Mouse (Mus musculus): ENCODE measurements around the gene Celf2. TPM values are rescaled to one million over a fixed set of nuclear protein-coding genes. Genes with fewer than 3 reads are reported as not detected.

The Celf2 gene
- polyA plus RNA-seq, 1 experiment from 2014 or later = 191 TPM

- no peaks in the 10 kb centered on the region for H3K9me3 ChIP-seq (ENCODE audit: control insufficient read depth, low read length)
- H3K4me1 ChIP-seq (ENCODE audit: control insufficient read depth, insufficient read depth, low read length) = no peaks in the 10 kb centered on the region
- H3K4me2 ChIP-seq (ENCODE audit: low read length) = no peak overlapping the region
- WGBS = 88% methylated on average over 4 of the region's 4 CpGs
- H3K27ac ChIP-seq (replicated peaks; ENCODE audit: low read depth, low read length) = no peak overlapping the region
- H3K4me3 ChIP-seq (replicated peaks; ENCODE audit: low read depth, low read length) = no peak overlapping the region
- no peaks in the 10 kb centered on the region for H3K36me3 ChIP-seq (ENCODE audit: control insufficient read depth, insufficient read depth, low read length)
- no peak overlapping the region for H3K9ac ChIP-seq (replicated peaks; ENCODE audit: low read length)
- DNase-seq (no peak), ATAC-seq (ENCODE audit: low FRiP score, low TSS enrichment) (no peak)
- H3K27me3 ChIP-seq (ENCODE audit: control insufficient read depth, insufficient read depth, low read length) = no peaks in the 10 kb centered on the region
These were observed 141.6 kb downstream of the Celf2 start for GRCm38 (mm10) chr2:7367738-7368137.

- no peak for ATAC-seq (ENCODE audit: low FRiP score, low TSS enrichment)
- H3K9me3 ChIP-seq (ENCODE audit: control insufficient read depth, low read length) = no peaks in the 10 kb centered on the region
- H3K4me2 ChIP-seq (ENCODE audit: low read length) = no peak overlapping the region
- no peak overlapping the region for H3K27ac ChIP-seq (replicated peaks; ENCODE audit: low read depth, low read length)
- H3K9ac ChIP-seq (replicated peaks; ENCODE audit: low read length) = no peak overlapping the region
- H3K36me3 ChIP-seq (ENCODE audit: control insufficient read depth, insufficient read depth, low read length) = no peaks in the 10 kb centered on the region
- 76% methylated on average over 5 of the region's 5 CpGs for WGBS
- H3K4me1 ChIP-seq (ENCODE audit: control insufficient read depth, insufficient read depth, low read length) = no peaks in the 10 kb centered on the region
- no peaks in the 10 kb centered on the region for H3K27me3 ChIP-seq (ENCODE audit: control insufficient read depth, insufficient read depth, low read length)
- peak; percentile 20 for DNase-seq
- no peak overlapping the region for H3K4me3 ChIP-seq (replicated peaks; ENCODE audit: low read depth, low read length)
These were observed 149.8 kb downstream of the Celf2 start for GRCm38 (mm10) chr2:7359557-7359956.

GRCm38 (mm10) chr2:7358816-7359215 is 150.5 kb downstream of the Celf2 start:
- H3K4me3 ChIP-seq (replicated peaks; ENCODE audit: low read depth, low read length) = no peak overlapping the region
- ATAC-seq (ENCODE audit: low FRiP score, low TSS enrichment) = no peak
- H3K4me2 ChIP-seq (ENCODE audit: low read length) = no peak overlapping the region
- no peaks in the 10 kb centered on the region for H3K9me3 ChIP-seq (ENCODE audit: control insufficient read depth, low read length)
- H3K4me1 ChIP-seq (ENCODE audit: control insufficient read depth, insufficient read depth, low read length) = no peaks in the 10 kb centered on the region
- H3K27ac ChIP-seq (replicated peaks; ENCODE audit: low read depth, low read length) = no peak overlapping the region
- DNase-seq = no peak
- no peaks in the 10 kb centered on the region for H3K27me3 ChIP-seq (ENCODE audit: control insufficient read depth, insufficient read depth, low read length)
- no peaks in the 10 kb centered on the region for H3K36me3 ChIP-seq (ENCODE audit: control insufficient read depth, insufficient read depth, low read length)
- WGBS = 81% methylated on average over 3 of the region's 3 CpGs
- H3K9ac ChIP-seq (replicated peaks; ENCODE audit: low read length) = no peak overlapping the region

- no peaks in the 10 kb centered on the region for H3K27me3 ChIP-seq (ENCODE audit: control insufficient read depth, insufficient read depth, low read length)
- 92% methylated on average over 5 of the region's 5 CpGs for WGBS
- H3K9ac ChIP-seq (replicated peaks; ENCODE audit: low read length) = no peak overlapping the region
- no peak overlapping the region for H3K27ac ChIP-seq (replicated peaks; ENCODE audit: low read depth, low read length)
- ATAC-seq (ENCODE audit: low FRiP score, low TSS enrichment) (no peak), DNase-seq (no peak)
- no peaks in the 10 kb centered on the region for H3K9me3 ChIP-seq (ENCODE audit: control insufficient read depth, low read length)
- H3K4me1 ChIP-seq (ENCODE audit: control insufficient read depth, insufficient read depth, low read length) = no peaks in the 10 kb centered on the region
- H3K4me3 ChIP-seq (replicated peaks; ENCODE audit: low read depth, low read length) = no peak overlapping the region
- H3K4me2 ChIP-seq (ENCODE audit: low read length) = no peak overlapping the region
- H3K36me3 ChIP-seq (ENCODE audit: control insufficient read depth, insufficient read depth, low read length) = no peaks in the 10 kb centered on the region
These were observed 158.1 kb downstream of the Celf2 start for GRCm38 (mm10) chr2:7351234-7351633.

GRCm38 (mm10) chr2:7346703-7347461 is 162.5 kb downstream of the Celf2 start:
- no peak overlapping the region for H3K27ac ChIP-seq (replicated peaks; ENCODE audit: low read depth, low read length)
- no peaks in the 10 kb centered on the region for H3K9me3 ChIP-seq (ENCODE audit: control insufficient read depth, low read length)
- 84% methylated on average over 4 of the region's 4 CpGs for WGBS
- DNase-seq (no peak), ATAC-seq (ENCODE audit: low FRiP score, low TSS enrichment) (no peak)
- H3K4me1 ChIP-seq (ENCODE audit: control insufficient read depth, insufficient read depth, low read length) = no peaks in the 10 kb centered on the region
- no peak overlapping the region for H3K4me3 ChIP-seq (replicated peaks; ENCODE audit: low read depth, low read length)
- no peaks in the 10 kb centered on the region for H3K36me3 ChIP-seq (ENCODE audit: control insufficient read depth, insufficient read depth, low read length)
- H3K9ac ChIP-seq (replicated peaks; ENCODE audit: low read length) = no peak overlapping the region
- H3K27me3 ChIP-seq (ENCODE audit: control insufficient read depth, insufficient read depth, low read length) = no peaks in the 10 kb centered on the region
- no peak overlapping the region for H3K4me2 ChIP-seq (ENCODE audit: low read length)

GRCm38 (mm10) chr2:7344951-7345350 is 164.4 kb downstream of the Celf2 start:
- H3K4me1 ChIP-seq (ENCODE audit: control insufficient read depth, insufficient read depth, low read length) = no peaks in the 10 kb centered on the region
- H3K27ac ChIP-seq (replicated peaks; ENCODE audit: low read depth, low read length) = no peak overlapping the region
- ATAC-seq (ENCODE audit: low FRiP score, low TSS enrichment) (no peak), DNase-seq (no peak)
- H3K36me3 ChIP-seq (ENCODE audit: control insufficient read depth, insufficient read depth, low read length) = no peaks in the 10 kb centered on the region
- no peak overlapping the region for H3K9ac ChIP-seq (replicated peaks; ENCODE audit: low read length)
- H3K27me3 ChIP-seq (ENCODE audit: control insufficient read depth, insufficient read depth, low read length) = no peaks in the 10 kb centered on the region
- H3K9me3 ChIP-seq (ENCODE audit: control insufficient read depth, low read length) = no peaks in the 10 kb centered on the region
- 93% methylated on average over 2 of the region's 2 CpGs for WGBS
- H3K4me2 ChIP-seq (ENCODE audit: low read length) = no peak overlapping the region
- H3K4me3 ChIP-seq (replicated peaks; ENCODE audit: low read depth, low read length) = no peak overlapping the region

GRCm38 (mm10) chr2:7342911-7343478 is 166.4 kb downstream of the Celf2 start:
- Histone ChIP-seq H3K27ac (replicated peaks; ENCODE audit: low read depth, low read length) (no peak overlapping the region), H3K4me1 (ENCODE audit: control insufficient read depth, insufficient read depth, low read length) (no peaks in the 10 kb centered on the region), H3K9ac (replicated peaks; ENCODE audit: low read length) (no peak overlapping the region), H3K4me3 (replicated peaks; ENCODE audit: low read depth, low read length) (no peak overlapping the region), H3K9me3 (ENCODE audit: control insufficient read depth, low read length) (no peaks in the 10 kb centered on the region), H3K36me3 (ENCODE audit: control insufficient read depth, insufficient read depth, low read length) (no peaks in the 10 kb centered on the region), H3K4me2 (ENCODE audit: low read length) (no peak overlapping the region), H3K27me3 (ENCODE audit: control insufficient read depth, insufficient read depth, low read length) (no peaks in the 10 kb centered on the region)
- DNase-seq = no peak
- WGBS = 60% methylated on average over 8 of the region's 8 CpGs
- ATAC-seq (ENCODE audit: low FRiP score, low TSS enrichment) = no peak

GRCm38 (mm10) chr2:7334846-7335245 is 174.5 kb downstream of the Celf2 start:
- H3K4me2 ChIP-seq (ENCODE audit: low read length) = no peak overlapping the region
- no peaks in the 10 kb centered on the region for H3K4me1 ChIP-seq (ENCODE audit: control insufficient read depth, insufficient read depth, low read length)
- ATAC-seq (ENCODE audit: low FRiP score, low TSS enrichment) (no peak), DNase-seq (no peak)
- no peak overlapping the region for H3K4me3 ChIP-seq (replicated peaks; ENCODE audit: low read depth, low read length)
- no peaks in the 10 kb centered on the region for H3K27me3 ChIP-seq (ENCODE audit: control insufficient read depth, insufficient read depth, low read length)
- no peak overlapping the region for H3K9ac ChIP-seq (replicated peaks; ENCODE audit: low read length)
- no peak overlapping the region for H3K27ac ChIP-seq (replicated peaks; ENCODE audit: low read depth, low read length)
- no peaks in the 10 kb centered on the region for H3K9me3 ChIP-seq (ENCODE audit: control insufficient read depth, low read length)
- no peaks in the 10 kb centered on the region for H3K36me3 ChIP-seq (ENCODE audit: control insufficient read depth, insufficient read depth, low read length)
- WGBS = 80% methylated on average over 2 of the region's 2 CpGs
